Mouse (Mus musculus) cortical plate, adult 2 months (tissue): ENCODE results near the gene Ptprd.

Experiments used
- CTCF ChIP-seq: fragments of 200-500 bp; IDR thresholded peaks from 2 replicates; pipeline ENCODE4 v1.5.1; 2011; ENCODE audit warnings: mild to moderate bottlenecking, control low read depth, low read length; ENCODE audit not compliant: insufficient read depth; ENCODE audit errors: extremely low read depth
- POLR2A ChIP-seq: fragments of 200-500 bp; IDR thresholded peaks from 2 replicates; pipeline ENCODE4 v1.6.1; 2011; ENCODE audit warnings: mild to moderate bottlenecking, low read length, control low read depth; ENCODE audit not compliant: insufficient read depth; ENCODE audit errors: extremely low read depth

GRCm38 (mm10) chr4:76260686-76261085 lies 1951.1 kb downstream of the Ptprd start:
- TF ChIP-seq CTCF (no peak), POLR2A (no peak)
